Comparison of ENCODE assay signal across 8 mouse cellular contexts in the genomic region with DNA sequence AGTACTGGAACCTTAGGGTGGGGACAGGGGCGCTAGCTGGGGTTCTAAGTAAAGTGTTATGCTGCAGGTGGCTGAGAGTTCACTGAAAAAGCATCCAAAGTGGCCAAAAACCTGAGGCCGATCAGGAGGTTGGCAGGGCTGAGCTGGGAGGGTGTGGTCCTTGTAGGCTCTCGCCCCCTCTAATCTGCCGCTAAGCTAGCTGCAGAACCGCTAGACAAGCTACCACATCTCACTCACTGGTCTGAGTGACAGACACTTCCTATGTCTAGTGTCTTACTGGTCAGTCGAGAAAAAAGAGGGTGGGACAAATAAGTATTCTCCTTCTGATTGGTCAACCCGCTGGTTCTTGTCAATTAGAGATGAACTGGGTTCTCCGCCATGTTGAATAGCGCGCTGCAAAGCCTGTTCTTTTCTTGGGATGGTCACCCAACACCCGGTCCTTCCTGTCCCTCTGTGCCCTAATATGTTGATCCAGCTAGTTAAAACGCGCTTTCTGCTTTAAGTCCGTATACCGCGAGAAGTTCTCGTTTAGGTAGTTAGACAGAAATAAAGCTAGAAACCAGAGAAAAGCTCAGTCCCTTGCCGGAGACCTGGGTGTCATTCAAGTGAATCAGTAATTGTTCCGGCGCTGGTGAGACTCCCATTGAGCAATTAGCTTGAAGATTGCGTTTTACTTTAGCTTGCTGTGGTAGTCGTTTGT. TPM values are rescaled to one million over a fixed set of nuclear protein-coding genes. Genes with fewer than 3 reads are reported as not detected.
A peak's percentile ranks its signal among the peaks of the same experiment; 100 is the strongest.
DNase-seq lines count a peak whose midpoint lies in the region; ATAC-seq lines count a peak whose summit lies in the region.

A gene (plus strand): TSS at position 51 of the 700 bp plus-strand sequence.

- no peaks in the 10 kb centered on the region for H3K27me3 ChIP-seq in embryonic facial prominence, embryonic 13.5 days
- no peaks in the 10 kb centered on the region for H3K27me3 ChIP-seq in limb, embryonic 10.5 days (ENCODE audit: low read depth, poor library complexity, severe bottlenecking)
- no peaks in the 10 kb centered on the region for H3K27me3 ChIP-seq in midbrain, embryonic 12.5 days

- DNase-seq in A20 (ENCODE audit: low read depth, low spot score), result peak; percentile 93
- peak; percentile 27 to 57 for DNase-seq in adrenal gland, postnatal 4 days (ENCODE audit: low spot score in 2 of 2)
- peak; percentile 93 to 95 for DNase-seq in heart, adult 18-20 months
- DNase-seq in kidney, adult 18-20 months, result peak; percentile 77
- DNase-seq in limb, embryonic 10.5 days (ENCODE audit: low spot score), result peak; percentile 65
- peak; percentile 93 for DNase-seq in skeletal muscle tissue, adult 2 months (ENCODE audit: low read depth, low spot score)

- under 1% methylated on average over 22 of the region's 22 CpGs for WGBS in embryonic facial prominence, embryonic 13.5 days
- WGBS in limb, embryonic 10.5 days, result 1% methylated on average over 22 of the region's 22 CpGs
- WGBS in midbrain, embryonic 12.5 days, result under 1% methylated on average over 22 of the region's 22 CpGs

- peak; percentile 86 for ATAC-seq in embryonic facial prominence, embryonic 13.5 days (ENCODE audit: insufficient number of reproducible peaks, insufficient read depth, low FRiP score, low TSS enrichment, low read depth)
- ATAC-seq in midbrain, embryonic 12.5 days (ENCODE audit: low FRiP score, low read depth), result peak; percentile 91

- peak within 1 kb of the TSS; percentile 76 for H3K4me2 ChIP-seq in embryonic facial prominence, embryonic 13.5 days
- peak within 1 kb of the TSS; percentile 68 for H3K4me2 ChIP-seq in midbrain, embryonic 12.5 days (replicated peaks)

- H3K4me3 ChIP-seq in embryonic facial prominence, embryonic 13.5 days, result peak within 1 kb of the TSS; percentile 59
- peak within 1 kb of the TSS; percentile 71 for H3K4me3 ChIP-seq in limb, embryonic 10.5 days
- H3K4me3 ChIP-seq in midbrain, embryonic 12.5 days, result peak within 1 kb of the TSS; percentile 49

- no peaks in the 10 kb centered on the region for H3K4me1 ChIP-seq in embryonic facial prominence, embryonic 13.5 days
- H3K4me1 ChIP-seq in limb, embryonic 10.5 days, result 0 out of 2 replicates have a peak, but pooled peaks cover 8% of the 10 kb centered on the region
- H3K4me1 ChIP-seq in midbrain, embryonic 12.5 days, result peaks cover 4% of the 10 kb centered on the region; the same call in 1 of the 2 replicates

- H3K9me3 ChIP-seq in embryonic facial prominence, embryonic 13.5 days, result no peaks in the 10 kb centered on the region
- no peaks in the 10 kb centered on the region for H3K9me3 ChIP-seq in limb, embryonic 10.5 days (replicated peaks)
- no peaks in the 10 kb centered on the region for H3K9me3 ChIP-seq in midbrain, embryonic 12.5 days

- H3K36me3 ChIP-seq in embryonic facial prominence, embryonic 13.5 days, result peaks cover 19% of the 10 kb centered on the region
- H3K36me3 ChIP-seq in limb, embryonic 10.5 days, result peaks cover 32% of the 10 kb centered on the region
- peaks cover 18% of the 10 kb centered on the region for H3K36me3 ChIP-seq in midbrain, embryonic 12.5 days

- H3K27ac ChIP-seq in embryonic facial prominence, embryonic 13.5 days, result peak within 1 kb of the TSS; percentile 86
- H3K27ac ChIP-seq in limb, embryonic 10.5 days, result peak within 1 kb of the TSS; percentile 87
- H3K27ac ChIP-seq in midbrain, embryonic 12.5 days (replicated peaks), result peak within 1 kb of the TSS; percentile 95

- H3K9ac ChIP-seq in embryonic facial prominence, embryonic 13.5 days, result peak within 1 kb of the TSS; percentile 81
- H3K9ac ChIP-seq in midbrain, embryonic 12.5 days (replicated peaks), result peak within 1 kb of the TSS; percentile 66

RNA-seq across cellular contexts. Expression of the gene that starts here (rescaled TPM):
- 10 to 100 TPM; 20.6 to 22.5 TPM for total RNA-seq in adrenal gland, postnatal 4 days (2021)
- 3.6 and 3.7 TPM in 2 replicates for polyA plus RNA-seq in embryonic facial prominence, embryonic 13.5 days (2015; fragmentation: Nextera tagmentation; extraction: Ambion mirVana)
- total RNA-seq in heart, adult 18-20 months (2021), result 1 to 10 TPM; 1.3 to 2.6 TPM
- 0.78 and 1.6 TPM in 2 replicates for polyA plus RNA-seq in limb, embryonic 10.5 days (2016; fragmentation: Nextera tagmentation; extraction: Ambion mirVana)
- 4.6 and 4.7 TPM in 2 replicates for polyA plus RNA-seq in midbrain, embryonic 12.5 days (2016; fragmentation: Nextera tagmentation; extraction: Ambion mirVana)

Comparison
In these comparisons a context has a peak if more than half of its experiments do, and no peak if none do; other contexts are left out.
1. Peak in every context shown above with its lines: DNase-seq, ATAC-seq, H3K4me3 ChIP-seq and H3K27ac ChIP-seq.
2. RNA of the gene that starts here (total RNA-seq): 20.6 to 22.5 TPM in adrenal gland, postnatal 4 days; 1.3 to 2.6 TPM in heart, adult 18-20 months; every median in the first group is over 4 times any median in the second.
3. DNase-seq: peak in every context shown above with its lines; median percentile 94 in heart, adult 18-20 months; 93 in A20; 93 in skeletal muscle tissue, adult 2 months; 77 in kidney, adult 18-20 months; 65 in limb, embryonic 10.5 days; 42 in adrenal gland, postnatal 4 days.